Mouse (Mus musculus): ENCODE results near the gene Gm20479.

The Gm20479 gene

DNA sequence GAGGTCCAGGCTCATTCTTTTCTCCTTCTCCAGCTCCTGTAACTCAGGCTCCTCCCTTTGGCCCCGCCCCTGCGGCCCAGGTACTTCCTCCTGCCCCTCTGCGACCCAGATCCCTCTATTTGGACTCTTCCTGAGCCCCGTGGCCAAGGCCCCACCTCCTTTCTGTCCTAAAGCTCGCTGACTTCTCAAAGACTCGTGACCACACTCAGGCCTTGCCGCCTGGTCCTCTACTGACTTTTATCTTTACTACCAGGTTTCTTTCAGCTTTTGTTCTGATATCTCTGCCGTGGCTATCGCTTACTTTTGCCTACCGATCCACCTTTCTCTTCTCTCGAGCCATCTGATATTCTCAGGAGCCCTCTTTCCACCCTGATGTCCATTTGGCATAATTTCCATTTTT, 10.8 kb upstream of the Gm20479 start:
- no peak for DNase-seq (ENCODE audit: low spot score in 2 of 2)

DNA sequence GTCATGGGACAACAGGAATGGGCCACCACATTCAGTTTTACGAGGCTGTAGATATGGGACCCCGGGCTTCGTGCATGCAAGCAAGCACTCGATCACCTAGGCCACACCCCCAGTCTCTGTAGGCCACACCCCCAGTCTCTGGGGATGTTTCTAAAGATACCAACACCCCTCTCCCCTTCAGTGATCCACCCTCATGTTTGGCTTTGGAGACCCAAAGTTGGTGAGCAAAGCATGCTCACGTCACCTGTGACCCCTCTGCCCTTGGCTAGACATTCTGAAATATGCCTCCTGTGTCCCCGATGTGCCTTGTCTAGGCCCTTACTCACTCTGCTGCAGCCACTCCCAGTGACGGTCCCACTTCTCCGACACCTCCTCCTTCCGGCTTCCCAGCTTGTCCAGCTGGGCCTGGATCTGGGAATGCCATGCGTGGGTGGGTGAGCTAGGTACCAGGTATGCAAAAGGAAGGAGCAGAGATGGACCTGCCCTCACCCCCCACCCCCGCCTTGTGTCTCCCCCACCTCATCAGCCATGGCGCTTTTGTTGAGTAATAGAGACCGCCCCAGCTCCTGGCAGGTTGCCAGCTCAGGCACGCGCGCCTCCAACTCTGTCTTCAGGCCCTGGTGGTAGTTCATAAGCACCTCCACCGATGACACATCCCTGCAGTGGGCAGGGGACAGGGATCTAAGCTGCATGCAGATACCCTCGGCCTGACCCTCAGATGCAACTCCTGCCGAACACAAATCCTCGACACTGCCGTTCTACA, 9.0 kb upstream of the Gm20479 start:
- peak in 1 of 2 experiments; percentile 52 for DNase-seq (ENCODE audit: low spot score in 2 of 2)

DNA sequence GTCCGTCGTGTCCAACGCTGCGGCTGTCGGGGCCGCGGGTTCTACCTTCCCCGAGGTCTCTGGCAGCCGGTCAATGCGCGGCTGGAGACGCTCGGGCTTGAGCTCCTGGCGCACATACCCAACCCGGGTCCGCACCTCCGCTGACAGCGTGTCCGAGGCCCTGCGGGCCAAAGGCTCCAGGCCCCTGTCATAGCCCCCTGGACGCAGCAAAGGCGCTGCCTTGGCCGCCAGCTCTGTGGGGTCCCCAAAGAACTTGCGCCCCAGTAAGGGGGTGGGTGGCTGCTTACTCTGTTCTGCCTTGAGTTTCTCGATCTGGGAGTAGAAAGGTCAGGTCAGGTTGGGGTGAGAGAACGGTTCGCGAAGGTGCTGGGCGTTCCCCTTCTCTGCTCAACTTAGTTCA, 7.2 kb upstream of the Gm20479 start:
- no peak for DNase-seq (ENCODE audit: low spot score in 2 of 2)

DNA sequence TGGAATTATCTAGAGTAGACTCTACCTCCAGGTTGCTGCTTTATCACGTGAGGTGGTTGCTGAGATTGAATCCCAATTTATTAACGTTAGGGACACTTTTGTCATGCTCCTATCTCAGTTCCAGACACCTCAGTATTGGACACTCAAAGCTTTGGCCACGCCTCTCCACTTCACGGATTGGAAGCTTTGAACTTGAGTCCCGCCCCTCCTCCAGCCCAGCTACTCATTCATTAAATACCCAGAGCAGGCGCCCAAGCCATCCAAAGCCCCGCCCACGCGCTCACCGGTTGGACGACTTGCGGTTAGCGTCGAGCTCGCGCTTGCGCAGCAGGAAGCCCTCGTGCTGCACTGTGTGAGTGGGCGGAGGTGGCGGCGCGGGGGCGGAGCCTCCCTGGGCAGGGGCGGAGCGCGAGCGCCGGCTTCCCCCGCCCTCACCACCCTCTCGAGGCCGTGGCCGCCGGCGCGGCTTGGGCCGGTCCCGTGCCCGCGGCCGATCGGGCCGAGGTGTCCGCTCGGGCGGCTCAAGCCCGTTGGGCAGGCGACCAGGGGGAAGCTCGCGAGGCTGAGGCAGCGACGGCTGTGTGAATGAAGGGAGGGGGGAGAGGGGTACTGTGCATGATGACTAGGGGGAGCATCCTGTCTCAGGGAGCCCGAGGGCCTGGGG, 4.2 kb upstream of the Gm20479 start:
- peak; percentile 97 to 99 for DNase-seq (ENCODE audit: low spot score in 2 of 2)

DNA sequence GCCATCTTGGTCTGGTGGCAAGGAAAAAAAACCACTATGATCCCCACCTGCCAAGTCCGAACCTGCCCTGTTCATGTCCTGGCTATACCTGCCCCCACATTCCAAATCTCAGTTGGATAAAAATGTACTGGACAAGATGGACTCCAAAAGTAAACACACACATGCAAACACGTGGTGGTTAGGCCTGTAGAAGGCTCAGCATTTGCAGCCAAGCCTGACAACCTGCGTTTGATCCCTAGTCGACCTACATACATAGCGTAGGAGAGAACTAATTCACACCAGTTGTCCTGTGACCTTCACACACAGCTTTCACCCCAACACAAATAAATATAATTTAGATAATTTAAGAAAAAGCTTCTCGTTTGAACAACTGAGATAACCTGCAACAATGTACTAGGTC, 3.5 kb upstream of the Gm20479 start:
- no peak for DNase-seq (ENCODE audit: low spot score in 2 of 2)

DNA sequence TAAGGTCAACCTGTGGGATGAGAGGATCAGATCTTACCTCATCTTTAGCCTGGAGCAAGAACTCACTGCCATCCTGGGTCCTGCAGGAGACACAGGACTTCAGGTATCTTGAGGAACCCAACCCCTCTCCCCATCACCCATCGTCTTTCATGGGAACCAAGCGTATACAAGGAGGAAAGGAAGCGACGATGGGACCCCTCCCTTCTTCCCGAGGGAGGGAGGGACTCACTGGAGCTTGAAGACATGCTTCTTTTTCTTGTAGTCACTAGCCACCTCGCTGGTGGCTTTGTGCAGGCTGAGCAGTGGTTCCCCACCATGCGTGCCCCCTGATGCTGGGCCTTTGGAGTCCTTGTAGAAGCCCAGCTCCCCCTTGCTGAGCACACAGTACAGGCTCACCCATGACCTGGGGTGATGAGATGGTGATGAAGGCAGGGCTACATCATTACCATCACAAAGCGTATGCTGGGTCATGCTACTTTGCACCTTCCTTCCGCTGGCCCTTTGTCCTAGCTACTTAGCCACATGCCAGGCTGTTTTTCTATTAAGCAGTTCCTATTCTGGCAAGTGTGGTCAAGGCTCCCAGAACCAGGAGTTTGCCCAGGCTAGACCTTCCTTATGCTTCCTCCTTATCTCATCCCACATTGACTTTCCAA, 2.6 kb upstream of the Gm20479 start:
- no peak for DNase-seq (ENCODE audit: low spot score in 2 of 2)

DNA sequence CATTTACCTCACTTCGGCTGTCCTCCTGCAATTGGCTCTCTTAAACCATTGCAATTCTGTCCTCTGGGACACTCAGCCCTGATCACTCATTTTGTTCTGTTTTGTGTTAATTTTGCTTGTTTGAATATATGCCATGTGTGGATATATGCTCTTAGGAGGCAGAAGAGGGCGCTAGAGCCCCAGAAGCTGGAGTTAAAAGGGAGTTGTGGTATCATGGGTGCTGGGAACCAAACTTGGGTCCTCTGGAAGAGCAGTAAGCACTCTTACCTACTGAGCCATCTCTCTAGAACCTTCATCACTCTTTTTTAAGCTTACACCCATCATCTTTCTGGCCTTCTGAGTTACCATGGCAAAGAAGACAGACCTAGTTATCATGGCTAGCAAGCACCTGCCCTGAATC, 1.9 kb upstream of the Gm20479 start:
- no peak for DNase-seq (ENCODE audit: low spot score in 2 of 2)

DNA sequence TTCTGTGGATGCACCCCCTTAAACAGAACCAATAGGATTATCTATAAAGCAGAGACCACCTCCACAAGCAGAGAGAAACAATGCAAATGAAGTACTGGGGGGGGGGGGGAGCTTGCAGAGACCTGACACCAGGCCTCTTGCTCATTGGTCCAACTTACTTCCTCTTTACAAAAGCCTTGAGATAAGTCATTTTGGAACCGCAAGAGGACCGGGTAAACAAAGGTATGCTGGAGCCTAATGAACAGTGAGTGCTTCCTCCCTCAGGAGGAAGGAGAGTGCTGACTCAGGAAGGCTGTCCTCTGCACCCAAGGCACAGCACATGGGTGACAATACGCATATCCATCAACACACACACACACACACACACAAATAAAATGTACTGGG, 368 bp upstream of the Gm20479 start:
- no peak for DNase-seq (ENCODE audit: low spot score in 2 of 2)

DNA sequence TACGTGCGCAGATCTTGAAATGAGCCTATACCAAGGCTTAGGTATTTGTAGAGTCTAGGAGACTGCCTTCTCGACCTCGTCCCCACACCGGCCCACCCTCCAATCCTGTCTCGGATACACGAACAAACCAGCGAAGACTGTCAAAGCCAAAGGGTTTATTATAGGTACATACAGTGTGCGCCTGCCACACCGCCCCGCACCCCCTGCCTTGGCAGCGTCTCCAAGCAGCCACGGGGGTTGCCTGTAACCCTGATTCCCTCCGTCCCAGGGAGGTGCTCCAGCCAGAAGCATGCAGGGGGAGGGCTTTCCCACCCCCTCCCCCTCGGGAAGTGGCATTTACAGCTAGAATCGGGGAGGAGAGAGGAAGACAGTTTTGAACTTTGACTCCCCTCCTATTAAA, 971 bp downstream of the Gm20479 start:
- DNase-seq (ENCODE audit: low spot score in 2 of 2): no peak

DNA sequence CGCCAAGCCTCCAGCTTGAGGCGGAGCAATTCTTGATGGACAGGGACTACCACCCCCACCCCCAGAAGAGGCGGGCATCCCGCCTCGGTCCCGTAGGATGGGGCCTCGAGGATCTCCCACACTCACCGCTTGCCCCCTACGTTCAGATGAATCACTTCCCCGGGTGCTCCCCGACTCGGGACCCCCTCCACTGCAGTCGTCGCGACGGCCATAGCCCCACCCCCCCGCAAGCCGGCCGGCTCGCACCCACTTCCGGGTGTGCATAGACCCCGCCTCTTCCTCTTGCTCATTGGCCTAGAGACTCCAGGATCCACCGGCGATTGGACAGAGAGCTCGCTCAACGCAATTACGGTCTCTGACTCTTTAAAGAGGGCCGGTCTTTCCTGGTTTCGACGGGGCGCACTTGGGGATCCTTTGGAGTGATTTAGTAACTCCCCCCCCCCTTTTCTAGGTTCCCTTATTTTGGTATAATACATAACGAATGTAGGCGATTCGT, 1.4 kb downstream of the Gm20479 start, which contains the start of gene Shkbp1:
Gene Shkbp1 (minus strand): TSS at position 275 of the 496 bp plus-strand sequence.
- DNase-seq (ENCODE audit: low spot score in 2 of 2): peak in 1 of 2 experiments; percentile 88

DNA sequence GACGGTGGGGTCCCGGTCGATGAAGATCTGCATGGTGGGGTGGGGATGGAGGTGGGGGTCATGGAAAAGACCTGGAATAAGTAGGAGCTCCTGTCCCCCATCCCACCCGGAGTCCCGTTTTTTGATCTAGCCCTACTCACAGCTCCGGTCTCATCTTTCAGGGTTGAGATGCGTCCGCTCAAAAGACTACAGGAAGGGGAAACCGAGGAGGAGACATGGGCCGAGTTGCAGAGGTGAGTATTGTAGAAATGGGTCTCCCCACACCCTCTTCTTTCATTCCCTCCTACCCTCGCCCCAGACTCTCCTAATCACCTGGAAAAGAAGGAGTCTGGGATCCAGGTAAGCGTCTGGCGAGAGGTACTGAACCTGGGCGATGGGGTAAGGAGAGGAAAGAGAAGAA, 2.0 kb downstream of the Gm20479 start:
- no peak for DNase-seq (ENCODE audit: low spot score in 2 of 2)

DNA sequence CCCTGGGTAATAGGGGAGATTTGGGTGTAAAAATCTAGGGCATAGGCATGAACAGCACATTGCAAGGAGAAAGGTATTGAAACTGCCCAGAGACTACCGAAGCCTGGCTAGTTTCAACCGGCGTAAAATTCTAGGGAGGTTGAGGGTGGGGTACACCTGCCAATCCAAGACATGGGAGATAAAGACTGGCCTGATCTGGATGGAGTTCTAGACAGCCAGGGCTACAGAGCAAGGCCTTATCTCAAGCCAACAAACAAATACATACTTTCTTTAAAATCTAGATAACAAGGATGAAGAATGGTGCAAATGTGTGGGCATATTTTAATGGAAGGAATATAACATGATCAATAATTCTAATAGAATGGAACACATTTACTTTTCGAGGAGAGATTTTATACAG, 2.4 kb downstream of the Gm20479 start:
- DNase-seq (ENCODE audit: low spot score in 2 of 2): no peak

DNA sequence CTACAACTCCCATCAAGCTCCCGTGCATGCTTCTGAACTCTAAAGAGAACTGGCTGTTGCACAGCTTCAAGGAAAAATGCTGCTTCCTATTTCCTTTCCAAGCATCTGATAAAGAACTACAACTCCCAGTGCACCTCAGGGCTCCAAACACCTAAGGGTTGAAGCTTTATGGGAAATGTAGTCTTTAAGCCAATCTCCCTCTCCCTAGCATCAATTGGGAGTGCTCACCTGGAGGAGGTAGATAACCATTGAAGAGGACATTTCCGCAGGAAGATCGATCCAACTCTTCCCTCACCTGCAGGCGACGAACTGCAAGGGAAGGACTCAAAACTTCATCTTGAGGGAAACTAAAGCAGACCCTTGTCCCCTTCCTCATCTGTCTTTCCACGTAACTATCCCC, 3.1 kb downstream of the Gm20479 start:
- no peak for DNase-seq (ENCODE audit: low spot score in 2 of 2)

DNA sequence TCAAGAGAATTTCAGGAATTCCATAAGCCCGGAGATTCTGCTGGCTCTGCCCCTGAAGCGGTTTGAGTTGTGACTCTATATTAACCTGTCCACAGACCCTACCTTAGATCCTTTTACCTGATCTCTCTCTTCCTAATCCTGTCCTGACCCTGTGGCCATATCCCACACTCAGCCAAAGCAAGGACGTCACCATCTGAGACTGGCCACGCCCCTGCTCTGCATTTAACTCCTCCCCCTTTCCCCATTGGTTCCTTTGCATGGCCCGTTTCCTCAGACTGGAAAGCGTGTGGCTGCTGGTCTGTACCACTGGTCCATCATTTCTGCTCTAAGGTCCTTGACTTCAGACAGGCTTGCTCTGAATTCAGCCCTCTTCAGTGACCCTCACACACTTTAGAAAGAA, 11.8 kb downstream of the Gm20479 start:
- DNase-seq (ENCODE audit: low spot score in 2 of 2): no peak

DNA sequence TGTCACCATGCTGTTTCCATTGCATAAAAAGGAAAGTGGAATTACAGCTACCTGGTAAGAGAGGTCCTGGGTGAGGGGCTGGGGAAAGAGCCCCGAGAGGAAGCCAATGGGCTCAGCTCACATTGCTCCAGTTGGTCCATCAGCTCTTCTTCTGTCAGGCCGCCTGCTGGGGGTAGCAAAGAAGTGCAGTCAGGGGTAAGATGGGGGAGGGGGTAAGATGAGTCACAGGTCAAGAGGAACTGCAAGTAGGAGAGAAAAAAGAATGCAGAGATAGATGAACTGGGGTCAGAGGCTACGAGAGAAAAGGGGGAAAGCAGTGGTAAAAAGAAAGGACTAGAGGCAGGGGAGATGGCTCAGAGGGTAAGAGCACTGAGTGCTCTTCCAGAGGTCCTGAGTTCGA, 14.6 kb downstream of the Gm20479 start:
- no peak for DNase-seq (ENCODE audit: low spot score in 2 of 2)

DNA sequence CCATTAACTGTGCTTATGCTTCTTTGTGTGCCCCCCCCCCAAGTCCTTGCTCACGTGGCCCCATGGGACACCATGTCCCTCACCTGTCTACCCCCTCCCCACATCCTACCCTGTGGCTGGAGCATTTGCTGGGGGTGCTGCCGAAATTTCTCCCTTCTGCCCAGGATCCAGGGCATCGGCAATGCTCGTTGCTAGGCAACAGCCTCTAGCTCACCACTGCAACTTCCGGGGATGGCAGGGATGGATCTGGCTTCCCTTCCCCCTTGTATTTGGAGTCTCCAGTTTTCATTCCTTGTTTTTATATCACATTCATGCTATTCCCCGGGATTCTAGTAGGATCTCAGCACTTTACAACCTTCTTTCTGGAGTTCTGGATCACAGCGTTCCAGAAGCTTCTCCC, 17.7 kb downstream of the Gm20479 start:
- peak in 1 of 2 experiments; percentile 80 for DNase-seq (ENCODE audit: low spot score in 2 of 2)

DNA sequence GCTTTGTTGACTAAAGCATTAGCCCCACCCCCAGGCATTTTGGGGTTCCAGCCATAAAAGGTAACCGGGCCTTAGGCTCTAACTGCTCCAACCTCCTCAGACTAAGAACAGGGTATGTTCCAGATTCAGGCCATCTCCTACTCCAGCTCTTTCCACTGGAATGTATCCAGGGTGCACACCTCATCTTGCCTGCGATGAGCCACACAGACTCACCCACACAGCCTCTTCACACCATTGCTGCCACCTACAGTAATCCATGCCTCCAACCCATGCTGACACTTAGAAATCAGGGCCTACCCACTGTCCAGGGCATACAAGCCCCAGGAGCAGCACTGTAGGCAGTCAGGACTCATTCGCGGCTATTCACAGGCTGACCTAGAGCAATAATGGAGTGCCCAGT, 18.1 kb downstream of the Gm20479 start:
- no peak for DNase-seq (ENCODE audit: low spot score in 2 of 2)

DNA sequence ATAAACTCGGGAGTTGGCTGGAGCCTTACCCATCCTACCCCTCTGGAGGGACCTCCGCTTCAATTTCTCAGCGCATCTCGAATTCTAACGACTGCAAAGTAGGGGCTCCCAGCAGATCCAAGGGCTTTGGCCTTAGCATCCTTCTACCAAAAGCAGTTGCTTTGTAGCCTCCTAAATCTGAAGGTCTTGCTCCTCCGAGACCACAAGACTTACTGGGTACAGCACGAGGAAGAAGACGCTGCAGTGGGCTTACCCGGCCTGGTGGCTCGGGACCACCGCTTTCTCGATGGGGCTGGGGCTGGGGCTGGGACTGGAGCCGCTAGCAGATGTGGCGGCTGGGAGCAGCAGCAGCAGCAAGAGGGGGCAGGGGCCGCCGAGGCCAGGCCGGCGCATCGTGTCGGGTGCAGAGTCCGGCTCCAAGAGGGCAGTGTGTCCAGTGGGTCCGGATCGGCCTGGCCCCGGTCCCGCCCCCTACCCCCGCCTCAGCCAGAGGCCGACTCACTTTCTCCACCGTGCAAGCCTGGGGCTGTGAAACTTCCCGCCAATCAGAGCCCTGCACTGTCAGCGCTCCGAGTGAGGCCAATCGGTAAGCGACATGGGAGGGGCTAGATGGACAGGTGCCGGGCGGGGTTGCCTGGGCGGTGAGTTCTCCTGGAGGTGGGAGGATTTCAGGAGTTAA, 19.9 kb downstream of the Gm20479 start, which contains the start of gene Ltbp4:
Gene Ltbp4 (minus strand): TSS at position 518 of the 679 bp plus-strand sequence.
- no peak for DNase-seq (ENCODE audit: low spot score in 2 of 2)

DNA sequence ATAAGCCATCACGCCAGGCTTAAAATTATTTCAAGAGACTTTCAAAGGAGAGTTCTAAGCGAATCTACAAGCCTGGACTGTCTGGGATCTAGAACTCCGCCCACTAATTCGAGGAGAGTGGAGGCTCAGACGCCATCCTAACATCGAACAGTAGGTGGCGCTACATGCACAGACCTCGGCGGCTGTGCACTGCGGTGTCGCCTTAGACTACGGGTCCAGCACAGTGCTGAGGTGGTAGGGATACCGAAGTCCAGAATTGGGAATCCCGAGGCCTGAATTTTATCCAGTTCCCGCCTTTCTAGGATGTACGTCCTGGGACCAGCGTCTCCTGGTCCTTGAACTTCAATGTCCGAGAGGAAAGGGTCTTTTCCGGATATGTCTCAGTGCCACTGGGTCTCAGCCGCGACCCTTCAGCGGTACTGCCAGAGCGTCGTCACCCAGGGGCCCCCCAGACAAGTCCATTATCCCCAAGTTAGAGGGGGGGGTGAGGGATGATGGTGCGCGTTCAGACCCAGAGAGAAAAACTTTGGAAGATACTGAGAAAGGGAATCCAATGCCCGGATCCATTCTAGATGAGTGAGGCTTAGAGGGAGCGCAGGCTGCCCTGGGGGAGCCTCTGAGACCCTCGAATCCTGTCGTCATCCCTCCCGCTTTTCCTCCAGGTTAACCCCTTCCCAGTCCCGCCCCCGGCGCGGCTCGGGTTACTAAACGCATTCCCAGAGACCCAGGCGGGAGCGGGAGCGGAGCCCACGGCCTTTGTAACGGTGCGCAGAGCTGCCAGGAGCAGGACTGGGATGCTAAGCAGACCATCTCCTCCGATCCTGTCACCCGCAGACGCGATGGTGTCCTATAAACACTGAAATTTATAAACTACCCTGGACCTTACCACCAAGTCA, 21.0 kb downstream of the Gm20479 start:
- peak in 1 of 2 experiments; percentile 95 for DNase-seq (ENCODE audit: low spot score in 2 of 2)

DNA sequence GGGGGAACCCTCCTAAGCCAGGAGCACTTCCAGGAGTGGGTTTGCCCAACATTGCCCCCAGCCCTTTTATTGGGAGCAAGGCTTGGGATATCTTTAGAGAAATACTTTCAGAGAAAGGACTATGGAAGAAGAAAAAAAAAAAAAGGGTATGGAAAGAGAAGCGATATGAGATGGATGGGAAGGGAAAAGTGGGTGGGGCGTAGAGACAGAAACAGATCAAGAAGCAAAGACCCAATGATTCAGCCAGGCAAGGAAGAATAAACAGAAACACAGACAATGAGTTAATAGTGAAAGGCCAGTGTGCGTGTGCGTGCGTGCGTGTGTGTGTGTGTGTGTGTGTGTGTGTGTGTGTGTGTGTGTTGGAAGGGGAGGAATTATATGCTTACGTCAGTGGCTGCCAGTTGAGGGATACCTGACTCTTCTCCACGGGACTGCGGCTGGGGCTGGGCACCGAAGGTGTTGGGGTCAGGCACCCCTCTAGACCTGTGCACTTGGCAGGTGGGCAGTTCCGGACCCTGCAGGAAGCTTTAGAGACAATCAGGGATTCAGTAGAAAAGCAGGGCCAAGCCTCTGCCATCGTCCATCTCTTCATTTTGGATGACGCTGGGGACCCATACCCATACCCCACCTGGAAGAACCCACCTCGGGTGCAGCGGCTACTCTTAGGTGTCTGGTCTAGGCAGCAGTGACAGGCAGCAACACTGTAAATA, 22.1 kb downstream of the Gm20479 start:
- no peak for DNase-seq (ENCODE audit: low spot score in 2 of 2)

Measured in left cerebral cortex, adult 9 months (tissue).